Mouse (Mus musculus) liver, embryonic 15.5 days (tissue): Measurements from ENCODE around the gene Lnpk. TPM values are rescaled to one million over a fixed set of nuclear protein-coding genes. Genes with fewer than 3 reads are reported as not detected.

ENCODE experiments used
- ATAC-seq: fragments of 200-750 bp; cut with Nextera tagmentation; 2 replicates; pipeline ENCODE4 v1.8.0; 2017; ENCODE audit warnings: moderate number of reproducible peaks, mild to moderate bottlenecking, moderate library complexity; ENCODE audit not compliant: insufficient read depth
- H3K27ac ChIP-seq: fragments of 300-500 bp; sonication (generic); replicated peaks from 2 replicates; pipeline ENCODE4 v1.5.1; 2015; ENCODE audit warnings: mild to moderate bottlenecking, inconsistent platforms
- H3K27me3 ChIP-seq: fragments of 300-500 bp; sonication (generic); 2 replicates; pipeline ENCODE4 v1.6.1; 2015; ENCODE audit warnings: mild to moderate bottlenecking, inconsistent platforms
- H3K36me3 ChIP-seq: fragments of 300-500 bp; sonication (generic); replicated peaks from 2 replicates; pipeline ENCODE4 v1.6.1; 2015; ENCODE audit warnings: moderate library complexity, mild to moderate bottlenecking, inconsistent platforms
- H3K4me1 ChIP-seq: fragments of 300-500 bp; sonication (generic); replicated peaks from 2 replicates; pipeline ENCODE4 v1.6.1; 2015; ENCODE audit warnings: inconsistent platforms
- H3K4me2 ChIP-seq: fragments of 300-500 bp; sonication (generic); 2 replicates; pipeline ENCODE4 v1.6.1; 2015; ENCODE audit warnings: moderate library complexity, mild to moderate bottlenecking, inconsistent platforms
- H3K4me3 ChIP-seq: fragments of 300-500 bp; sonication (generic); replicated peaks from 2 replicates; pipeline ENCODE4 v1.5.1; 2015; ENCODE audit warnings: mild to moderate bottlenecking, inconsistent platforms
- H3K9ac ChIP-seq: fragments of 300-500 bp; sonication (generic); 2 replicates; pipeline ENCODE4 v1.6.1; 2015; ENCODE audit warnings: moderate library complexity, mild to moderate bottlenecking, inconsistent platforms
- H3K9me3 ChIP-seq: fragments of 300-500 bp; sonication (generic); replicated peaks from 2 replicates; pipeline ENCODE4 v1.6.1; 2016; ENCODE audit warnings: inconsistent platforms
- WGBS: fragments of 180-500 bp; shearing (Covaris S2); methylation state at CpG from one replicate; pipeline ENCODE4 v1.1.7; 2015; ENCODE audit warnings: mixed read lengths; ENCODE audit not compliant: insufficient replicate concordance; 5-methylcytosine and 5-hydroxymethylcytosine counted together
- polyA plus RNA-seq: library from polyadenylated mRNA; unstranded; fragments of >200 nt; fragmentation: Nextera tagmentation; extraction: Ambion mirVana; gene quantifications from 2 replicates; pipeline ENCODE4 v1.2.1, GENCODE M21; 2015

Gene Lnpk
- 15.1 and 17.3 TPM in 2 replicates for polyA plus RNA-seq

DNA sequence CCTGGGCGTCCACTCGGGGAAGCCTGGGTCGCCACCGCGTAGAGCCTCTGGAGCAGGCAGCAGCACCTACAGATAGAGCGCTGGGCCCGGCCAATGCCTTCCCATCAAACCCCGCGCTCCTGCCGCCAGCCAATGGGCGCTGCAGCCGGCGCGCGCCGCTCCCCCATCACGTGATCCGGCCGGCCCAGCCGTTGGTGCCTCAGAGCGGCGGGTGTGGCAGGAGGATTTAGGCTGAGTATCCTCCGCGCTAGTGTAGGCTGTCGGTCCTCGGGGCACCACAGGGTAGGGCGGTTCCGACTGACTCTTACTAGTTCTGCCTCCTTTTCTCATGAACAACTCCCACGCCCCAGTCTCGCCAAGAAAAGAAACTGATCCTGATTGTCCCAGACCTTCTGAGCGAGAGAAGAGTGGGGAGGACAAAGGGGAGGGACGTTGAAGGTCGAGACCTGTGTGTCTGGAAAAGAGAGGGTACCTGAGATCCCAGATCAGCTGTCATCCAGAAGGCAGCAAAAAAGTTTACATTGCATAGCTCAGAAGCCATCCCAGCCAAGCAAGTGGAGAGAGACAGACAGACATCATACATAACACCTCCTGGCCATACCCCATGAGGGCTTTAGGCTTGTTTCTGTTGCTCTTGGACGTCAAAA is at the start of gene Lnpk:
Gene Lnpk (minus strand): TSS at position 593 of the 647 bp plus-strand sequence.
- Histone ChIP-seq H3K27ac (peak within 1 kb of the TSS; percentile 95), H3K4me3 (peak within 1 kb of the TSS; percentile 99), H3K27me3 (no peaks in the 10 kb centered on the region; the same call in 1 of the 2 replicates), H3K9me3 (no peaks in the 10 kb centered on the region), H3K4me1 (peaks cover 15% of the 10 kb centered on the region), H3K9ac (peak within 1 kb of the TSS; percentile 99), H3K4me2 (peak within 1 kb of the TSS; percentile 80), H3K36me3 (no peaks in the 10 kb centered on the region)
- 1% methylated on average over 34 of the region's 34 CpGs for WGBS
- ATAC-seq, result peak; percentile 99

DNA sequence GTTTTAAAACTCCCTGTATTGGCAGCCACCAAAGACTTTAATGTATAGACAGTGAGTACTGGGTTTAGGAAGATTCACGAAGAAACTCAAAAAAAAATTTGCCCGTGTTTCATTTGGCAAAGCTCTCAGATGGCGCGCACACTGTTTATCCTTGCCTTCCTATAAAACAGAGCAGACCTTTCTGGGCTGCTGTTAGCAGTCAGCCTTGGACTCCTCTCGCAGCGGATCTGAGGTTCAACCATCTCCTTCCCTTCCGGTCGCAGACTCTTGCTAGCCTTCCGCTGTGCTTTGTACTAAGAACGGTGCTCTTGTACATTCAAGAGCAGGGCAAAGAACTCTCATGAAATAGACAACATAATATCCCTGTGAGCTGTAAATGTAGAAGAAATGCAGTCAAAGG is 41.1 kb upstream of the Lnpk start:
- no peak overlapping the region for H3K27ac ChIP-seq
- no peaks in the 10 kb centered on the region for H3K4me1 ChIP-seq
- H3K9ac ChIP-seq, result no peak overlapping the region
- H3K27me3 ChIP-seq, result no peaks in the 10 kb centered on the region
- WGBS, result 81% methylated on average over 10 of the region's 10 CpGs
- ATAC-seq, result no peak
- no peak overlapping the region for H3K4me3 ChIP-seq
- no peaks in the 10 kb centered on the region for H3K36me3 ChIP-seq
- no peak overlapping the region for H3K4me2 ChIP-seq
- no peaks in the 10 kb centered on the region for H3K9me3 ChIP-seq

DNA sequence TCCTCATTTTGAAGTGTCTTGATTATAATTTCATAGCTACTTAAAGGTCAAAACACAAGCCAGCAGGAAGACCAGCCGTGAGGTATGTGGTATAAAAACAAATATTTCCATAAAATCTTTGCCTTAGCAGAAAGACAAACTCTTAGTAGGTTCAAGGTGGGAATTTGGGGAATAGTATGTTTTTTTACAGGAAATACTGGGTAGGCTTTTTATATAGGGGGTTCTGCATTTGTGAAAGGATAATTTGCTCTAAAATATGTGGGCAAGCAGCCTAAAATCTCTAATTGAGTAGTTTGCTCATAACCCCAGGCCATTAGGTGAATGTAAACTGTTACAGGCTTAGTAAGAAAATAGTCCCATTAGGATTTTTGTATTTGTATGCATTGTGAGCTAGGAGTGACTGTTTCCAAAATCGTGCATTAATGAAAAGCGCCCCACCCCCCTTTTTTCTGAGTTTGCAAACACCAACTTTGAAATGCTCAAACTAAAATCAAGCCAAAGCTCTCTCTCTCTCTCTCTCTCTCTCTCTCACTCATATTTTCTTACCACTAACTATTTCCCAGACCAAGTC is 40.5 kb upstream of the Lnpk start:
- no peak for ATAC-seq
- no peak overlapping the region for H3K27ac ChIP-seq
- H3K36me3 ChIP-seq, result no peaks in the 10 kb centered on the region
- H3K4me3 ChIP-seq, result no peak overlapping the region
- H3K4me2 ChIP-seq, result no peak overlapping the region
- no peaks in the 10 kb centered on the region for H3K27me3 ChIP-seq
- WGBS, result 65% methylated on average over 3 of the region's 3 CpGs
- H3K4me1 ChIP-seq, result no peaks in the 10 kb centered on the region
- no peak overlapping the region for H3K9ac ChIP-seq
- no peaks in the 10 kb centered on the region for H3K9me3 ChIP-seq

DNA sequence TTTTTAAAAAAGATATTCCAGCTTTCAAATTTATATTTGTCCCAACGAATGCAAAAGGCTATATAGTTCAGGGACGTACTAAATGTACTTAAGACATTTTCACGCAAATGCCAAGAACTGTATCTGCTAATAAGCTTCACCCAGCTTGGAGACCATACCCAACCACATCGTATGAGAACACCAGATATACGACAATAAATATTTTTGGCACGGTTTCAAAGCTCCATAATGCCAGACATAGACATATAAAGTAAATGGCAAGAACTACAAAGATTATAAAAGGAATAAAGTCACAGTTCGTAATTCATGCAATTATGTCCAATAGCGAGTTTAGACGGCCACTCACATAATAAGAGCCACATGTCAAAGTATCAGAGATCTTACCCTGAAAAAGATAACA is 38.5 kb upstream of the Lnpk start:
- H3K4me3 ChIP-seq, result no peak overlapping the region
- no peaks in the 10 kb centered on the region for H3K4me1 ChIP-seq
- WGBS, result 71% methylated on average over 9 of the region's 9 CpGs
- H3K9ac ChIP-seq, result no peak overlapping the region
- no peaks in the 10 kb centered on the region for H3K27me3 ChIP-seq
- H3K36me3 ChIP-seq, result no peaks in the 10 kb centered on the region
- no peak for ATAC-seq
- no peaks in the 10 kb centered on the region for H3K9me3 ChIP-seq
- no peak overlapping the region for H3K4me2 ChIP-seq
- H3K27ac ChIP-seq, result no peak overlapping the region

DNA sequence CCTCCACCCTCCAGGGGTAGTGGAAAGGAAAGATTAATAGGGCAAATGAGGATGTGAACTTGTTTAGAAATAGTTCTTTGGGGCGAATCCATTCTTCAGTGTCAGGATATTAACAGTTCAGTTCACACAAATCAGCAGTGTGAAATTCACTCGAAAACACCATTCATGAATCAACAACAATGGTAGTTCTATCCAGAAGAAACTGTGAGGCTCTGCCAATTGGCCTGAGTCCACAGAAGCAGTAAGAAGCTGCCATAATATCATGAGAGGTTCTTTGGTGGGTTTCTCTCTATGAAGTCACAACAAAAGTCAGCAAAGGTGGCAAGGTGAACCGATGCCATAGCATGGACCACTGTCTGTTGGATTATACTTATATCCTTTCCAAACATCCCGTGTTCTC is 32.2 kb upstream of the Lnpk start:
- Histone ChIP-seq H3K4me1 (no peaks in the 10 kb centered on the region), H3K4me2 (no peak overlapping the region), H3K27me3 (no peaks in the 10 kb centered on the region), H3K27ac (no peak overlapping the region), H3K36me3 (no peaks in the 10 kb centered on the region), H3K4me3 (no peak overlapping the region), H3K9ac (no peak overlapping the region), H3K9me3 (no peaks in the 10 kb centered on the region)
- WGBS, result 59% methylated on average over 4 of the region's 4 CpGs
- ATAC-seq, result no peak

DNA sequence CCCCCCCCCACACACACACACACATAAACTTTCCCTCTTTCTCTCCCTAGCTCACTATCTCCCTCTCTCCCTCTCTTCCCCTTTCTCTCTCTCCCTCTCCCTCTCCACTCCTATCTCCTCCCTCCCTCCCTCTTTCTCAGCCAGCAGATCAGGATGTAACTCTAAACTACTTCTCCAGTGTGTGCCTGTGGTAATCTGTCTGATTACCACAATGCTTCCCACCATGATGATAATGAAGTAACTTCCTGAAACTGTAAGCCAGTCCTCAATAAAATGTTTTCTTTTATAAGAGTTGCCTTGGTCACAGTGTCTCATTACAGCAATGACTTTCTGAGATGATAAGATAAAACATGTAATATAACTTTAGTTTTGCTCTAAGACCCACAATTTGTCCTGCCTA is 30.1 kb upstream of the Lnpk start:
- ATAC-seq, result no peak
- no peaks in the 10 kb centered on the region for H3K27me3 ChIP-seq
- H3K27ac ChIP-seq, result no peak overlapping the region
- no peak overlapping the region for H3K4me3 ChIP-seq
- no peaks in the 10 kb centered on the region for H3K36me3 ChIP-seq
- H3K9me3 ChIP-seq, result no peaks in the 10 kb centered on the region
- H3K4me1 ChIP-seq, result no peaks in the 10 kb centered on the region
- no peak overlapping the region for H3K9ac ChIP-seq
- H3K4me2 ChIP-seq, result no peak overlapping the region

DNA sequence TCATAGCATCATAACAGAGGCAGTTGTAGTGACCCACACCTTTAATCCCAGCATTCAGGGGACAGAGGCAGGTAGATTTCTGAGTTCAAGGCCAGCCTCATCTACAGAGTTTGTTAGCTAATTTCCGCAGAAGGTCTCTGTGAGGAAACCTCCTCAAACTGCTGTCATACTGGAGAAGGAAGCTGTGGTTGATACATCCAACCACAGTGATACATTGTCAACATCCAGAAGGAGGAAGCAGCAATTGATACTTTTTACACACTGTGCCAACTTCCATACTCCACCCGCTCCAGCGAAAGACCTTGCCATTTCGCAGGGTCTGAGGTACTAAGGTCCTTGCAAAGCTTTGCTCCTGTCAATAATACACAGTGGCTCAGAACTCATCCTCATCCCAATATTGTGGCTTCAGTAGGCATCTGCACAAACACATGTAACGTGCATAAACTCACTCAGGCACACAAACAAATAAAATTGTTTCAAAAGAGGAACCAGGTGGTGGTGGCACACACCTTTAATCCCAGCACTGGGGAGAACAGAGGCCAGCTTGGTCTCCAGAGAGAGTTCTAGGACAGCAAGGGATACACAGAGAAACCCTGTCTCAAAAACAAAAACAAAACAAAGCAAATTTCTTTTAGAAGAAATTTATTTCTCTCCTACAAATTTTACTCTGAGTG is 27.0 kb upstream of the Lnpk start:
- Histone ChIP-seq H3K27ac (no peak overlapping the region), H3K4me1 (no peaks in the 10 kb centered on the region), H3K9me3 (no peaks in the 10 kb centered on the region), H3K4me3 (no peak overlapping the region), H3K4me2 (no peak overlapping the region), H3K9ac (no peak overlapping the region), H3K36me3 (no peaks in the 10 kb centered on the region), H3K27me3 (no peaks in the 10 kb centered on the region)
- ATAC-seq, result no peak
- WGBS, result 13% methylated on average over 5 of the region's 5 CpGs

DNA sequence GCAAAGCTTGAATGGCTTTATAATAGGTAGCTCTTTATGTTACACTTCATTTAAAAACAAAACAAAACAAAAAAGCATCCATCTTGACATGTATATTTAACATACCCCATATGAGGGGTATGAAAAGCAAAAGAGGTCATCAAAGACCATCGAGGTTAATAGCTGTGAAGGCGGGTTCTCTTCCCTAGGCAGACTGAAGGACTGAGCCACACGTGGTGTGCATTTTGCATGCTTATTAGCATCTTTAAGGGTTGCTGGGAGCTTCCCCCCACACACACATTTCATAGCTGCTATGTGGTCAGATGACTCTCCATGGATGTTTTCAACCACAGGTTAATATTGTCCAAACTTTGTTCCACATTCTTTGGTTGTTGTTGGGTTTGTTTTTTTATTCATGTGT is 24.8 kb upstream of the Lnpk start:
- H3K9me3 ChIP-seq, result no peaks in the 10 kb centered on the region
- no peak for ATAC-seq
- no peak overlapping the region for H3K4me3 ChIP-seq
- 52% methylated on average over 3 of the region's 3 CpGs for WGBS
- H3K27ac ChIP-seq, result no peak overlapping the region
- no peaks in the 10 kb centered on the region for H3K4me1 ChIP-seq
- no peaks in the 10 kb centered on the region for H3K36me3 ChIP-seq
- no peak overlapping the region for H3K9ac ChIP-seq
- H3K27me3 ChIP-seq, result no peaks in the 10 kb centered on the region
- no peak overlapping the region for H3K4me2 ChIP-seq

- Histone ChIP-seq H3K4me1 (no peaks in the 10 kb centered on the region), H3K36me3 (no peaks in the 10 kb centered on the region), H3K9me3 (no peaks in the 10 kb centered on the region), H3K4me3 (no peak overlapping the region), H3K4me2 (no peak overlapping the region), H3K27me3 (no peaks in the 10 kb centered on the region), H3K9ac (no peak overlapping the region), H3K27ac (no peak overlapping the region)
- 56% methylated on average over 5 of the region's 5 CpGs for WGBS
- ATAC-seq, result no peak
These were observed 23.2 kb upstream of the Lnpk start for GRCm38 (mm10) chr2:74602483-74602882.

- no peak overlapping the region for H3K9ac ChIP-seq
- no peak for ATAC-seq
- H3K36me3 ChIP-seq, result no peaks in the 10 kb centered on the region
- no peak overlapping the region for H3K4me2 ChIP-seq
- no peaks in the 10 kb centered on the region for H3K9me3 ChIP-seq
- H3K4me3 ChIP-seq, result no peak overlapping the region
- H3K27ac ChIP-seq, result no peak overlapping the region
- H3K27me3 ChIP-seq, result no peaks in the 10 kb centered on the region
- WGBS, result 65% methylated on average over 3 of the region's 3 CpGs
- no peaks in the 10 kb centered on the region for H3K4me1 ChIP-seq
These were observed 17.9 kb upstream of the Lnpk start for GRCm38 (mm10) chr2:74597169-74597568.

GRCm38 (mm10) chr2:74596094-74596493 is 16.9 kb upstream of the Lnpk start:
- Histone ChIP-seq H3K4me3 (no peak overlapping the region), H3K9me3 (no peaks in the 10 kb centered on the region), H3K9ac (no peak overlapping the region), H3K27ac (no peak overlapping the region), H3K4me1 (no peaks in the 10 kb centered on the region), H3K27me3 (no peaks in the 10 kb centered on the region), H3K36me3 (no peaks in the 10 kb centered on the region), H3K4me2 (no peak overlapping the region)
- ATAC-seq, result peak; percentile 56; the same call in 1 of the 2 replicates
